Mouse (Mus musculus) activated CD4-positive, CD25-positive, alpha-beta regulatory T cell, adult 9 weeks (primary cell): ENCODE measurements around the gene Tmem255a. TPM values are rescaled to one million over a fixed set of nuclear protein-coding genes. Genes with fewer than 3 reads are reported as not detected.

ENCODE experiments used
- polyA plus RNA-seq: library from polyadenylated mRNA; unstranded; fragments of 100-300 nt; shearing (Covaris generic); gene quantifications from one replicate; pipeline ENCODE4 v1.2.1, GENCODE M21; 2017

Gene Tmem255a
- polyA plus RNA-seq, result 0.98 TPM

GRCm38 (mm10) chrX:38251851-38252571 lies at the start of gene Tmem255a:
Gene Tmem255a, minus strand, starts transcription at chrX:38252439.

GRCm38 (mm10) chrX:38189552-38190457 lies 62.4 kb downstream of the Tmem255a start, which contains the start of gene Zbtb33:
Gene Zbtb33, plus strand, starts transcription at chrX:38189793.

Other genes starting within 250 kb of the Tmem255a start
- not detected for gene Btg1-ps1, start 233.6 kb downstream of the Tmem255a start, polyA plus RNA-seq
- gene Btg1-ps2, start 209.3 kb downstream of the Tmem255a start, polyA plus RNA-seq, result not detected
- not detected for gene Rhox10, start 186.0 kb downstream of the Tmem255a start, polyA plus RNA-seq
- not detected for gene Rhox11, start 167.3 kb downstream of the Tmem255a start, polyA plus RNA-seq
- not detected for gene Rhox12, start 141.5 kb downstream of the Tmem255a start, polyA plus RNA-seq
- not detected for gene Rhox13, start 131.2 kb downstream of the Tmem255a start, polyA plus RNA-seq
- gene Zbtb33, start 62.6 kb downstream of the Tmem255a start, polyA plus RNA-seq, result 1.8 TPM
- gene Atp1b4, start 63.7 kb upstream of the Tmem255a start, polyA plus RNA-seq, result not detected
- gene Lamp2, start 204.0 kb upstream of the Tmem255a start, polyA plus RNA-seq, result 71.7 TPM